In the genomic region with DNA sequence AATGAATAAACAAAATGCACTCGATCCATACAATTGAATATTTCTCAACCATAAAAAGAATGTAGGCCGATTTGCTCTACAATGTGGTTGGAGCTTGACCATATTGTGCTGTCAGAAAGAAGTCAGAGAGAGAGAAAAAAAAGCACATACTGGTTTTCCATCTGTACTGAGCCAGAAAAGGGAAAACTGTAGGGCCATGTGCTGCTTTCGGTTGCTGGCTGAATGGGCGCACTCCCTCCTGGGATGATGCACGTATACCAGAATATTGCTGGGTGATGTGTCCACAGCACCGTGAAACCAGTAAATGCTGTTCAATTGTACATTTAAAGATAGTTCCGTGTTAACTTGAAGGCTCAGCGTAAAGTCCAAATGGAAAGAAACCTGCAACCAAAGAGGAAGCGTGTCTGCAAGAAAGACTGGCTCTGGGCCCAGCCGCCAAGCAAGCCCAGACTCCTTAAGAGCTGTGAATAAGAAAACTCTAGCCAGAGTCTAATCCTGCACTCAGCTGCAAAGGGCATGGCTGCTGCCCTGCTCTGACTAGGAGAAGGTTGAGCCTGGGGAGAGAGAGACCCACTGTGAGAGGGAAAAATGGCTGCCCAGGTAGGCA, we compare ENCODE assay signal across 10 mouse cellular contexts.
DNase-seq lines count a peak whose midpoint lies in the region; ATAC-seq and TF ChIP-seq lines count a peak whose summit lies in the region.
"Had no signal": no experiment of that assay in that cellular context is flagged by ENCODE, and none has a peak within 500 bp of the region (broad histone marks: within the 10 kb centered on the region; RNA-seq: fewer than 3 reads in every experiment).

No protein-coding gene starts in this region.

- H3K4me1 ChIP-seq in forebrain, postnatal 0 days (ENCODE audit: insufficient read depth): peaks cover 25% of the 10 kb centered on the region
- H3K4me1 ChIP-seq in liver, postnatal 0 days (ENCODE audit: insufficient read depth): no peaks in the 10 kb centered on the region
- no peaks in the 10 kb centered on the region for H3K4me1 ChIP-seq in heart, embryonic 11.5 days (ENCODE audit: control insufficient read depth, insufficient read depth, low read length)
- H3K4me1 ChIP-seq: embryonic facial prominence, embryonic 15.5 days; intestine, embryonic 15.5 days had no signal

- intact Hi-C loops in left cerebral cortex, postnatal 36 days (cut with DNase I): no loop called here

- no peak for TF ChIP-seq EP300 in liver, postnatal 0 days (IDR thresholded peaks at IDR 0.05; ENCODE audit: low read depth)

- H3K27ac ChIP-seq in forebrain, postnatal 0 days (ENCODE audit: low read depth, low read length): peak overlapping the region; percentile 85
- no peak overlapping the region for H3K27ac ChIP-seq in liver, postnatal 0 days (ENCODE audit: low read depth)
- H3K27ac ChIP-seq in heart, embryonic 11.5 days (ENCODE audit: low read depth, low read length): no peak overlapping the region
- H3K27ac ChIP-seq: embryonic facial prominence, embryonic 15.5 days; intestine, embryonic 15.5 days had no signal

- H3K4me2 ChIP-seq in forebrain, postnatal 0 days (ENCODE audit: low read depth): no peak overlapping the region
- H3K4me2 ChIP-seq in liver, postnatal 0 days (ENCODE audit: low read depth, low read length): no peak overlapping the region
- no peak overlapping the region for H3K4me2 ChIP-seq in heart, embryonic 11.5 days
- H3K4me2 ChIP-seq: embryonic facial prominence, embryonic 15.5 days; intestine, embryonic 15.5 days had no signal

- H3K36me3 ChIP-seq in forebrain, postnatal 0 days (ENCODE audit: insufficient read depth): no peaks in the 10 kb centered on the region
- H3K36me3 ChIP-seq in liver, postnatal 0 days (replicated peaks; ENCODE audit: insufficient read depth, low read length): no peaks in the 10 kb centered on the region
- H3K36me3 ChIP-seq in heart, embryonic 11.5 days (ENCODE audit: control insufficient read depth, insufficient read depth, low read length): no peaks in the 10 kb centered on the region
- H3K36me3 ChIP-seq: embryonic facial prominence, embryonic 15.5 days; intestine, embryonic 15.5 days had no signal

- peak; percentile 40 for DNase-seq in lung, postnatal 10 days
- no peak for DNase-seq in lung, postnatal 36 days
- peak; percentile 82 for DNase-seq in forebrain, postnatal 0 days
- peak; percentile 44 to 49 for DNase-seq in left cerebral cortex, postnatal 36 days (ENCODE audit: low spot score in 2 of 2)
- DNase-seq in right cerebral cortex, postnatal 14 days: peak; percentile 54
- DNase-seq in liver, postnatal 0 days: no peak
- no peak for DNase-seq in ovary, postnatal 14 days (ENCODE audit: low spot score)

- no peak overlapping the region for H3K4me3 ChIP-seq in forebrain, postnatal 0 days (ENCODE audit: low read depth, low read length)
- no peak overlapping the region for H3K4me3 ChIP-seq in liver, postnatal 0 days (ENCODE audit: low read depth, low read length)
- no peak overlapping the region for H3K4me3 ChIP-seq in heart, embryonic 11.5 days (ENCODE audit: low read depth, low read length)
- H3K4me3 ChIP-seq: embryonic facial prominence, embryonic 15.5 days; intestine, embryonic 15.5 days had no signal

- no peaks in the 10 kb centered on the region for H3K9me3 ChIP-seq in forebrain, postnatal 0 days (ENCODE audit: low read length)
- peaks cover 17% of the 10 kb centered on the region for H3K9me3 ChIP-seq in liver, postnatal 0 days (ENCODE audit: low read length)
- peaks cover 5% of the 10 kb centered on the region; the same call in 1 of the 2 replicates for H3K9me3 ChIP-seq in heart, embryonic 11.5 days (replicated peaks; ENCODE audit: control insufficient read depth, low read length)
- H3K9me3 ChIP-seq: intestine, embryonic 15.5 days had no signal

- no peak for TF ChIP-seq CTCF in forebrain, postnatal 0 days (IDR thresholded peaks at IDR 0.05; ENCODE audit: low read depth)
- no peak for TF ChIP-seq CTCF in liver, postnatal 0 days (IDR thresholded peaks at IDR 0.05; ENCODE audit: low read depth)

- WGBS in forebrain, postnatal 0 days: 28% methylated on average over 10 of the region's 10 CpGs
- WGBS in liver, postnatal 0 days (ENCODE audit: insufficient replicate concordance): 81% methylated on average over 10 of the region's 10 CpGs
- WGBS in heart, embryonic 11.5 days (ENCODE audit: insufficient replicate concordance): 81% methylated on average over 10 of the region's 10 CpGs

- ATAC-seq in forebrain, postnatal 0 days: peak; percentile 73
- no peak for ATAC-seq in liver, postnatal 0 days
- ATAC-seq in heart, embryonic 11.5 days (replicated peaks; ENCODE audit: insufficient number of reproducible peaks, low FRiP score, low TSS enrichment): no peak
- ATAC-seq: intestine, embryonic 15.5 days had no signal

- no peak overlapping the region for H3K9ac ChIP-seq in forebrain, postnatal 0 days
- H3K9ac ChIP-seq in liver, postnatal 0 days (replicated peaks): no peak overlapping the region
- no peak overlapping the region for H3K9ac ChIP-seq in heart, embryonic 11.5 days (ENCODE audit: low read depth, low read length)
- H3K9ac ChIP-seq: embryonic facial prominence, embryonic 15.5 days; intestine, embryonic 15.5 days had no signal

- H3K27me3 ChIP-seq in forebrain, postnatal 0 days (ENCODE audit: insufficient read depth, low read length): no peaks in the 10 kb centered on the region
- H3K27me3 ChIP-seq in liver, postnatal 0 days (ENCODE audit: insufficient read depth, low read length): no peaks in the 10 kb centered on the region
- H3K27me3 ChIP-seq in heart, embryonic 11.5 days (ENCODE audit: control insufficient read depth, insufficient read depth, low read length): no peaks in the 10 kb centered on the region
- H3K27me3 ChIP-seq: embryonic facial prominence, embryonic 15.5 days; intestine, embryonic 15.5 days had no signal

Comparison
In these comparisons a context has a peak if more than half of its experiments do, and no peak if none do; other contexts are left out.
1. DNase-seq: peak in lung, postnatal 10 days (single experiment), forebrain, postnatal 0 days (single experiment), left cerebral cortex, postnatal 36 days (2 of 2) and right cerebral cortex, postnatal 14 days (single experiment); none in lung, postnatal 36 days (single experiment), liver, postnatal 0 days (single experiment) and ovary, postnatal 14 days (single experiment).